Mouse (Mus musculus) naive thymus-derived CD4-positive, alpha-beta T cell, adult 5 months (primary cell): Measurements from ENCODE around the gene Cog7. TPM values are rescaled to one million over a fixed set of nuclear protein-coding genes. Genes with fewer than 3 reads are reported as not detected.

ENCODE experiments used
- polyA plus RNA-seq: library from polyadenylated mRNA; unstranded; fragments of 100-300 nt; shearing (Covaris generic); gene quantifications from one replicate; pipeline ENCODE4 v1.2.1, GENCODE M21; 2017

The Cog7 gene
- 10.2 TPM for polyA plus RNA-seq

GRCm38 (mm10) chr7:121981307-121981871 lies at the start of gene Cog7:
TSS of gene Cog7 (minus strand) at chr7:121981711.

GRCm38 (mm10) chr7:122020667-122021354 lies 39.3 kb upstream of the Cog7 start, which contains the start of gene Gga2:
TSS of gene Gga2 (minus strand) at chr7:122021222.

GRCm38 (mm10) chr7:121864858-121865585 lies 116.5 kb downstream of the Cog7 start, which contains the start of gene Scnn1b:
TSS of gene Scnn1b (plus strand) at chr7:121865038.

Other genes starting within 250 kb of the Cog7 start
- not detected for gene Scnn1g, start 247.2 kb downstream of the Cog7 start, polyA plus RNA-seq
- gene Scnn1b, start 116.7 kb downstream of the Cog7 start, polyA plus RNA-seq = not detected
- 14.9 TPM for gene Gga2, start 39.5 kb upstream of the Cog7 start, polyA plus RNA-seq
- 55.6 TPM for gene Ubfd1, start 85.5 kb upstream of the Cog7 start, polyA plus RNA-seq
- gene Ears2, start 85.6 kb upstream of the Cog7 start, polyA plus RNA-seq = 20.8 TPM
- 121 TPM for gene Ndufab1, start 120.2 kb upstream of the Cog7 start, polyA plus RNA-seq
- 6.5 TPM for gene Palb2, start 151.3 kb upstream of the Cog7 start, polyA plus RNA-seq
- 82.1 TPM for gene Dctn5, start 151.3 kb upstream of the Cog7 start, polyA plus RNA-seq
- 0.98 TPM for gene Plk1, start 177.7 kb upstream of the Cog7 start, polyA plus RNA-seq
- not detected for gene Ern2, start 204.5 kb upstream of the Cog7 start, polyA plus RNA-seq
- not detected for gene Chp2, start 237.8 kb upstream of the Cog7 start, polyA plus RNA-seq